Mouse (Mus musculus): ENCODE data around the gene Mpzl1.
A peak's percentile ranks its signal among the peaks of the same experiment; 100 is the strongest.

Mpzl1 gene

DNA sequence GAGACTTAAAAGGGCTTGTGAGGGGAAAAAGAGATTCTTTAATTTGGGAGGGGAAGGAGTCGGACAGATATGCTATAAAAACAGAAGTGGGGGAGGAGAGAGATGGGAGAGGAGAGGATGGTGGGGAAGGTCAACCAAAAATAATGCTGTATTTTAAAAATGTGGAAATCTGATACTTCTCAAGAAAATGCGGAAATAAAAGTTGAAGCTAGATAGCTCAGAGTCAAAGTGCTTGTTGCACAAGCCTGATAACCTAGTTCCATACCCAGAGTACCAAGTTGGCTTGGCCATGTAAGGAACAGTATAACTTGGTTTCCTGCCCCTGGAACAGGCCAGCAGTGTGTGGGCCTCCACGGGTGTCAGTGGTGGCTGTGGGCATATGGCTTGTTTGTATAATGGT, 19.5 kb downstream of the Mpzl1 start:
- no peak for DNase-seq (ENCODE audit: low spot score)

DNA sequence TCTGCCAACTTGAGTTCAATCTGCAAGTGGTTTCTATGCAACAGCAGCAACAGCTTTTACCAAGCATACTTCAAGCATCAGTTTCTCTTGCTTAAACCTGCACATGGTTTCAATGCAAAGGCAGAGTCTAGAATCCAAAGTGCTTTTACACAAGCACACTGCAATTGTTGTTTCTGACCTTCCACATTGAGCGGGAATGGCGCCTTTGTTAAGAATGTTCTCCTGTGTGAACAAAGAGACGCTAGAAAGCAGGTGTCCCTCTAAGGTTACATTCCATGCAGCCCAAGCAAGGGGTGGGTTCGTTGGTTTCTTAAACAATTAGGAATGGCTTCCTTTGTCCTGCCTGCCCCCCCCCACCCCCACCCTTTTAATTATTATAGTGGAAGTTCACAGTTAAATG, 20.4 kb downstream of the Mpzl1 start:
- DNase-seq (ENCODE audit: low spot score) = no peak

DNA sequence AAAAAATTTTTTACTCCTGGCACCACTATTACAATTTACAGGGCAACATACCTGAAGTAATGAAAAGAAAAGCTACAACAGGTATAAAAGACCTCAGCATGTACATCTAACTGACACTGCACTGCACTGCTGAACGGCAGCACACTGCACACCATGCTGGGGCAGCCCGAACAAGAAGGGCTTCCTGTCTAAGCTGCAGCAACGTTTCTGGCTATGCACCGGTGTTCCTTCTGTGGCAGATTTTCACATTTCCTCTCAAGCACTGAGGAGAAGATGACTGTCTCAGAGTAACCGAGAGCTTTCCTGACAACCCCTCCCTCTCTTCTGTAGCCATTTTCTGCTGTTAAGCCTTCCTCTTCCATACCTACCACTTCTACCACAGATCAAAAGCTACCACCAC, 21.6 kb downstream of the Mpzl1 start:
- no peak for DNase-seq (ENCODE audit: low spot score)

DNA sequence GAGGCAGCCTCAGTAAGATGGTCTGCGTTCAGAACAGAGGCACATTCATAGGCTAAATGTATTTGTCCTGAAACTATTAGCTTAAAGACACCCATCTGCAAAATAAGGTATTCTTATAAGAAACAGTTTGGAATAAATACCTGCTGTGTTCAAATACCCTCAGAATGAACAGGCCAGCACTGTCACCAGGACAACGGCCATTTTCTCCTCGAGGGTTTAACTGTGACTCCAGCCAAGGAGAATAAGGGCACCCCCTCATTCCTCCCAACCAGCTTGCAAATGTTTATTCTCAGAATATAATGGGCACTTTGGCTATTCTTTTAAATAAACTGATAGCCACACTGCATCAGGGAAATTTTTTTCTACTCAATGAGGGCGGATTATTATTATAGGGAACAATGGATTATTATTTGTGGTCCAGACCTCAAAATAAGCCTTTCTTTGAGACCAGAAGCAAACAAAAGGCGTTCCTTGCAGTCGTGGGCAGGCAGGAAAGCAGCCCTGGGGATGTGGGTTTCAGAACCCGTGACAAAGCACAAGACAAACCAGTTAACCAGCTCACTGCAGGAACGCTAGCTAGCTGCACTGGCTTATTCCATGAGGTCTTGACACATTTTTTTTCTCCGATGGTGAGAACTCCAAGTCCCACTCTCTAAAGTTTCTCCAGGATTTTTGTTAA, 23.9 kb downstream of the Mpzl1 start:
- DNase-seq (ENCODE audit: low spot score) = no peak

DNA sequence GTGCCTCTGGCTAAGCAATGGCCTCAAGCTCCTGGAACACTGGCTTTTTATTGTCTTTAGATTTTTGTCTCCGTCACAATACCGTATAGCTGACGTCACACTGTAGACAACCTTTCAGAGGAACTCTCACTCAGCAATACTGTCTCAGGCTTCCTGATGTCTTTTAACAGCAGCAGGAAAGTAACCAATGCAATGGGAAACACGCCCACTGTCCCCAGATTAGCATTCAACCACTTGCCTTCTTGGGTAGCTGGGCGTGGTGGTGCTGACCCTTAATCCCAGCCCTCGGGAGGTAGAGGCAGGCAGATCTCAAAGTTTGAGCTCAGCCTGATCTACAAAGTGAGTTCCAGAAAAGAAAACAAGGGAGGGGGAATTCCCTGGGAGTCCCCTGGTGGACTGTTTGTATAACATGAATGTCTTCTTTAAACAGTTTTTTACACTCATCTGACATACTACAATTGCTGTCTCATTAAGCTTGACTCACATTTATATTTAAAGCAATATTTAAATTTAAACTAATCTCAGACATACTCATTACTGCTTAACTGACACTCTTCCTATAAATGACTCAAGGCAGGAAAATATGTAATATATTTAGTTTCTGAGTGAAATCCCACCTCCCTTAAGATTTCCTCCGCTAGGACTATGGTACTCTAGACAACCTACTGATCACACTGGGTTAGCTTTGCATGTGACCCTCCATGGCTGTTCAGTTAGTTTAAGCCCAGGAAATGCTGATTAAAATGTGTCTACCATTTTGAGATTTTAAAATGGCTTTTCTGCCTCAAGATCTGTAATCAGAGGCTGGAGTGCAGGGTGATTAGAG, 24.6 kb downstream of the Mpzl1 start:
- DNase-seq (ENCODE audit: low spot score) = no peak

DNA sequence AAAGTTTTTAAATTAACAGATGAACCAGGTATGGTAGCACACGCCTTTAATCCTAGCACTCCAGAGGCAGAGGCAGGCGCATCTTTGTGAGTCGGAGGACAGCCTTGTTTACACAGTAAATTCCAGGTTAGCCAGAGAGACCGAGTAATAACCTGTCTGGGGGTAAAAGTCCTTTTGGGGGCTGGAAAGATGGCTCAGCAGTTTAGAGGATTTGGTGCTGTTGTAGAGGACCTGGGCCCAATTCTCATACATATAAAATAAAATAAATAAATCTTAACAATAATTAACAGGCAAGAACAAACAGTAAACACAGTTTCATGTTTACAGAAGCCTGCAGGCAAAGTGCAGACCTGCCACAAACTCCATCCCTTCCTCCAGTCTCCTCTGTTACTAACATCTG, 25.4 kb downstream of the Mpzl1 start:
- no peak for DNase-seq (ENCODE audit: low spot score)

- DNase-seq (ENCODE audit: low spot score) = no peak
Observed at GRCm38 (mm10) chr1:165605774-165606173, 28.6 kb downstream of the Mpzl1 start.

DNA sequence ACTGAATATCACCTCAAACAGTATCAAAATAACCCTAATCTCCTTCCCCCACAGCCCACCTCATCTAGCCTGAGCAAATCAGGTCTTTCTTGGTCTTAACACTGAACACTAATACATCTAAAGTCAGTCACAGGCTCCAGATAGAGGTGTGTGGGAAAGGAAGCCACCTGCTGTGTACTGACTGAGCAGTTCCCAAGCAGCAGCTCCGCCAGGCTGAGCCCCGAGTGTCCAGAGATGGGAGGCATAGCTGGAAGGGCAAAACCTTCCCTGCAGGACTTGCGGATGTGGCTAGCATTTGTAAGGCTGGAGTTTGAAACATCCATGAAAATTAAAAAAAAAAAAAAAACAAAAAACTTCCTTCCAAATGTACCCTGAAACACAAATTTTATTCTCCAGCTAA, 29.2 kb downstream of the Mpzl1 start:
- DNase-seq (ENCODE audit: low spot score) = no peak

DNA sequence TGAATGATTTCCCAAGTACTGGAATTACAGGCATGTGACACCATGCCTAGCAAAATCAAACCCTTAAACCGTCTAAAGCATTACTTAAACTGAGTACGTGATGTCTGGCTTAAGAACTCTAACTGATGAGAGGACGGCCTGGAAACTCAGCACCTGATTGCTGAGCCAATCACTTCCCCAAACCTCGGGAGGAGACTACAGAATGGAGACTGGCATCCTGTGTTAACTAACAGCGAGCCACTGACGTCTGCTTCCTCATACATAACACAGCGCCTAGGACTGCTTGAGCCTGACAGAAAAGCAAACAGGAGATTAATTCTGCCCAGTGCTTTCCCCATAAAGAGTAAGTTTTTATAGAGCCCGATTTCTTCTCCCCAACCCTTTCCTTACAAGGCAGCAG, 30.1 kb downstream of the Mpzl1 start:
- DNase-seq (ENCODE audit: low spot score) = no peak

DNA sequence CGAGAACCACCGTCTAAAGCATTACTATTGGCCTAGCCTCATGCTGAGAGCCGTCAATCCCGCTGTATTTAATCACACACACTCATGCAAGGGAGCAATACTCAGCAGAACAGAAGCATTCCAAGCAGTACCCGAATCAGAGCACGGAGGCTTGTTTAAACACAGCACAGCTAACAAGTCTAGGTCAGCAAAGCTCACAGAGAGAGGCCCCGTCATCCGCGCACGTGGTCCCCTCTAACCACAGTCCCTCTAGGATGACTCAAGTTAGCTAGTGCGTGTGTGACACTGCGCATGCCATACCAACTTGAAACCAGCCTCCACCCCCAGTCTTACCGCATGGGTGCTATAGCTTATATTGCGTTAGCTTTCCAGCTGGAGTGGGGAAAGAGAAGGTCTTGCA, 31.1 kb downstream of the Mpzl1 start:
- DNase-seq (ENCODE audit: low spot score) = no peak

DNA sequence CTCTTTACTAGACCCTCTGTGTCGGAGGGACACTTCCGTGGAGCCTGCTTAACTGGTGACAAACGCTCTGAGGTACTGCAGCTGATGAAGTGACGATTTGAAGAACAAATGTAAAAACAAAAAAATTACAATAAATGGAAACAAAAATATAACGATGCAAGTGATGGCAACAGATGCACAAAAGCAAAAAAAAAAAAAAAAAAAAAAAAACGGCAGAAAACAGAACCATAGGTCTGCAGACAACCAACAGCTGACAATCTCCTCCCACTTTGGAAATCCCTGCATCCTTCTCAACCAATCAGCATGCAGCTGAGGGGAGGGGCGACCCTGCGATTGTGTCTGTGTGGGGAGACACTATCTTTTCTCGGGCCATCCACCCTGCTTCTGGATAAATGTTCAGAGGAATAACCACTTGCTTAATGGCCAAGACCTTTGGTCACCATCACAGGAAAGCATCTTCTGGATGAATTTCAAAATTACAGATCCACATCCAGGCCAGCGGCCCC, 32.5 kb downstream of the Mpzl1 start:
- no peak for DNase-seq (ENCODE audit: low spot score)

DNA sequence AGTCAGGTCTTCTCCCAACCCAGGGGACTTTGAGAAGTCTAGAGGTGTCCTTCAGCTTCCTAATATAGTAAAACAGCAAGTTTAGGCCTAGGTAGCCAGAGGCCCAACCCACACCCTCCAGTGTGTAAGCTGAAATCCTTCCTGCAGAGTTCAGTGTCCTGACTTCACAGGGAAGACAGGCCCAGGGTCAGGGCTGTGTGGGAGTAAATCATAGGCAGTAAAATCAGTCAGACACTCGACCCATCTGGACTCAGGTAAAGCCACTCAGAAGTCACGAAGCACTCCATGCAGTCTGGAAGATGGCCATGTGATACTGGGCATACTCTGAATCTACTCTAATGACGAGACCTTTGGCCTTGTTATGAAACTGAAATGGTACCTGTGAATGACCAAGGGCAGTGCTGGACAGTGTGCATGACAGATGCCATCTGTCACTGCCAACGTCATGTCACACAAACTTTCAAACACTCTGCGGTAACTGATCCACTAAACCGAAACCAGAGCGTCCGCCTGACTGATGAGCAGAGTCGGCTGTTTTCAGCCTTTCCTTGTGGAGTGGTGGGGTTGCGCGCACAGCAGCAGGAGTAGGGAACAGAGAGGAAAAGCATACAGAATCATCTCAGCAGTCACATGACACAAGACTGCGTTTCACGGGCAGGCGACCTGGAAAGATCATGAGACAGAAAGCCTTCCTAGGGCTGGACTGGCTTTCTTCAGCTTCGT, 39.5 kb downstream of the Mpzl1 start:
- no peak for DNase-seq (ENCODE audit: low spot score)

GRCm38 (mm10) chr1:165592295-165593082, 41.8 kb downstream of the Mpzl1 start:
- no peak for DNase-seq (ENCODE audit: low spot score)

GRCm38 (mm10) chr1:165590760-165591159, 43.6 kb downstream of the Mpzl1 start:
- no peak for DNase-seq (ENCODE audit: low spot score)

GRCm38 (mm10) chr1:165589280-165590048, 44.9 kb downstream of the Mpzl1 start:
- DNase-seq (ENCODE audit: low spot score) = no peak

DNA sequence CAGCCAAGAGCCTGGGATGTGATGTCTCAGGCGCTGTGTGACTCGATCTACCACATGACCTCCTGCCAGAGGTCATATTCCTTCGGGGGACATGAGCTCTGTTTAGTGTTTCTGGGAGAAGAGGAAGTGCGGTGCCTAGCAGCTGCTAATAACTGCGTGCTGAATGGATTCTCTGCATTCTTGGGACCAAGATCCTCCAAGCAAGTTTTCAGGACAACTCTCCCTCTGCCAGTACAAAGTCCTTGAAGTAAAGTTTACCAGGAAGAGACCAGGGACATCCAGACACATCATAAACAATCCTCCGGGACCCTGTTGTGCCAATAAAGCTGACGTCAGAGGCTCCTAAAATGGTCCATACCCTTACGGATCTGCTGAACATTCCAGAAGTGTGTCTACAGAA, 46.5 kb downstream of the Mpzl1 start:
- DNase-seq (ENCODE audit: low spot score) = no peak

GRCm38 (mm10) chr1:165586366-165586765, 48.0 kb downstream of the Mpzl1 start:
- no peak for DNase-seq (ENCODE audit: low spot score)

GRCm38 (mm10) chr1:165585389-165586104, 48.8 kb downstream of the Mpzl1 start:
- no peak for DNase-seq (ENCODE audit: low spot score)

DNA sequence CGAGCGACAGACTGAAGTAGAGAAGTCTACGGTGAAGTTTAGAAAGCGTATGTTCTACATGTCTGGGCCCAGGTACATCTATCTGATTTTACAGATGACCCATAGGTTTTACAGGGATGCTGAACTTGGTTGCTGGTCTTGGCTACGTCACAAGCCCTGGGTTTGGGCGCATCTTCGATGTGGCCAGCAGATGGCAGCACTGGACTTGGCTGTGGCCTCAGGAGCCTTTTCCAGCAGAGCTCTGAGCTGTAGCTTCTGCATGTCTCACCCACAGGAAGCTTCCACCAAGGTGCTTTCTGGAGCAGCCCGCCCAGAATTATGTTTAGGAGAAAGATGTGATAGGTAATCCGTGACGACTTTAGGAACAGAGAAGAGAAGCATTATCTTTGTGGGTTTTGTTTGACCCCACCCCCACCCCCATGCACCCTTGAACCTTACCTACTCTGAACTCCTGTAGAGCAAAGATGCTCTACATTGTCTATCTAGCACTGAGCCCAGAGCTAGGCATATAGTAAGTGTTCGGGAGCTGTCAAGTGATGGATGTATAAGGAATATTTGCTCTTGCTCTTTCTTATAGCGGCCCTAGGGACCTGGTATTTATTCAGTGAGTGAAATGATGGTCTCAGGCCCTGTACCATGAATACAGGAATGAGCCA, 50.7 kb downstream of the Mpzl1 start:
- peak; percentile 75 for DNase-seq (ENCODE audit: low spot score)

DNA sequence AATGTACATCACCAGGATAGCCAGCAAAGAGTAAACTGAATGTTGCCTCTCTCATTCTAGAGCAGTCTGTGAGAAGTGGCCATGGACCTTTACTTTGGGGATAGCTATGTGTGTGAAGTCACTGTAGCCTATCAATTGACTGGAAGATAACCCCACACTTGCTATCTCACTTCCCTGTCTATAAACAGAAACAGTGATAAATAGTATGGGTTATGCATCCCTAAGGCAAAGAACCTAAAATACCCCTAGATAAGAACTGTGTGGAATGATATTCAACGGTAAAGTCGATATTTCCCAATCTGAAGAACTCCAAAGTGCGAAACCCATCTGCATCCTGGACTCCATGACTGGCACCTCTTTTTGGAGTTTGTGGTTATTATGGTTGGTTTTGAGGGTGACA, 53.1 kb downstream of the Mpzl1 start:
- no peak for DNase-seq (ENCODE audit: low spot score)
